Mouse (Mus musculus): ENCODE data around the gene Rarres2. TPM values are rescaled to one million over a fixed set of nuclear protein-coding genes. Genes with fewer than 3 reads are reported as not detected.
"Not testable (repeated sequence)": the region's sequence is repeated elsewhere in the genome, so short reads cannot be mapped to it uniquely, and the experiment has no call there.

The Rarres2 gene
- total RNA-seq, 2 experiments from 2014 or later, result 13.9 to 22.2 TPM

GRCm38 (mm10) chr6:48530862-48531261 is 41.7 kb downstream of the Rarres2 start:
- intact Hi-C loops (cut with DNase I), result no loop called here
- H3K27ac ChIP-seq, result no peak overlapping the region
- no peak for TF ChIP-seq CTCF (IDR thresholded peaks at IDR 0.05)
- no peak for DNase-seq
- no peak overlapping the region for H3K4me3 ChIP-seq

GRCm38 (mm10) chr6:48529871-48530440 is 42.6 kb downstream of the Rarres2 start:
- intact Hi-C loops (cut with DNase I), result no loop called here
- TF ChIP-seq CTCF (IDR thresholded peaks at IDR 0.05), result no peak

GRCm38 (mm10) chr6:48529261-48529660 is 43.3 kb downstream of the Rarres2 start:
- H3K4me3 ChIP-seq, result no peak overlapping the region
- TF ChIP-seq CTCF (IDR thresholded peaks at IDR 0.05), result no peak
- intact Hi-C loops (cut with DNase I), result no loop called here
- H3K27ac ChIP-seq, result no peak overlapping the region
- DNase-seq, result no peak

More at GRCm38 (mm10) chr6:48529871-48530440, 42.6 kb downstream of the Rarres2 start:
- Histone ChIP-seq H3K4me3 (no peak overlapping the region), H3K27ac (no peak overlapping the region)
- no peak for DNase-seq

GRCm38 (mm10) chr6:48527901-48528300 is 44.7 kb downstream of the Rarres2 start:
- intact Hi-C loops (cut with DNase I), result no loop called here
- TF ChIP-seq CTCF (IDR thresholded peaks at IDR 0.05), result no peak
- no peak for DNase-seq
- Histone ChIP-seq H3K27ac (no peak overlapping the region), H3K4me3 (no peak overlapping the region)

- DNase-seq; intact Hi-C loops (cut with DNase I); H3K27ac ChIP-seq; H3K4me3 ChIP-seq: not testable (repeated sequence)
These were observed 47.7 kb downstream of the Rarres2 start for GRCm38 (mm10) chr6:48524882-48525281.

Other genes starting within 250 kb of the Rarres2 start
- gene Krba1, start 177.2 kb downstream of the Rarres2 start, total RNA-seq (2021), result 10 to 100 TPM; 18.7 to 21.0 TPM
- gene Zfp467, start 127.0 kb downstream of the Rarres2 start, total RNA-seq (2021), result 10 to 100 TPM; 45.4 to 52.3 TPM
- under 1 TPM; 0.50 to 0.69 TPM for gene Sspo, start 124.6 kb downstream of the Rarres2 start, total RNA-seq (2021)
- 10 to 100 TPM; 48.3 to 53.7 TPM for gene Atp6v0e2, start 35.2 kb downstream of the Rarres2 start, total RNA-seq (2021)
- gene Lrrc61, start 18.0 kb downstream of the Rarres2 start, total RNA-seq (2021), result 10 to 100 TPM; 17.1 to 20.2 TPM
- not detected for gene Gm45021, start 16.8 kb upstream of the Rarres2 start, total RNA-seq (2021)
- 10 to 100 TPM; 27.8 to 33.5 TPM for gene Repin1, start 21.1 kb upstream of the Rarres2 start, total RNA-seq (2021)
- not detected for gene Gm44965, start 21.2 kb upstream of the Rarres2 start, total RNA-seq (2021)
- 1 to 10 TPM; 8.0 to 10.0 TPM for gene Zfp775, start 29.3 kb upstream of the Rarres2 start, total RNA-seq (2021)
- gene AI854703, start 54.0 kb upstream of the Rarres2 start, total RNA-seq (2021), result under 1 TPM; 0.38 to 0.50 TPM
- 1 to 10 TPM; 2.4 to 3.2 TPM for gene Gimap8, start 74.4 kb upstream of the Rarres2 start, total RNA-seq (2021)
- gene Gimap9, start 103.3 kb upstream of the Rarres2 start, total RNA-seq (2021), result 1 to 10 TPM; 1.1 to 1.2 TPM
- 1 to 10 TPM; 3.6 to 5.5 TPM for gene Gimap4, start 111.8 kb upstream of the Rarres2 start, total RNA-seq (2021)
- 10 to 100 TPM in 1 of 2 experiments, 1 to 10 TPM in 1; 8.4 to 13.8 TPM for gene Gimap6, start 135.4 kb upstream of the Rarres2 start, total RNA-seq (2021)
- gene Gm28053, start 145.8 kb upstream of the Rarres2 start, total RNA-seq (2021), result under 1 TPM in 1 of 2 experiments, not detected in 1; 0.84 TPM
- not detected for gene Gimap7, start 145.8 kb upstream of the Rarres2 start, total RNA-seq (2021)
- gene Gimap1, start 166.3 kb upstream of the Rarres2 start, total RNA-seq (2021), result 1 to 10 TPM; 2.2 to 2.3 TPM
- gene Gimap5, start 173.4 kb upstream of the Rarres2 start, total RNA-seq (2021), result 1 to 10 TPM; 1.5 to 1.6 TPM
- gene Gimap3, start 198.1 kb upstream of the Rarres2 start, total RNA-seq (2021), result not detected